Mouse (Mus musculus): ENCODE data around the gene Zbtb43. TPM values are rescaled to one million over a fixed set of nuclear protein-coding genes. Genes with fewer than 3 reads are reported as not detected.

Gene Zbtb43
- polyA plus RNA-seq, 1 experiment = 5.6 TPM

DNA sequence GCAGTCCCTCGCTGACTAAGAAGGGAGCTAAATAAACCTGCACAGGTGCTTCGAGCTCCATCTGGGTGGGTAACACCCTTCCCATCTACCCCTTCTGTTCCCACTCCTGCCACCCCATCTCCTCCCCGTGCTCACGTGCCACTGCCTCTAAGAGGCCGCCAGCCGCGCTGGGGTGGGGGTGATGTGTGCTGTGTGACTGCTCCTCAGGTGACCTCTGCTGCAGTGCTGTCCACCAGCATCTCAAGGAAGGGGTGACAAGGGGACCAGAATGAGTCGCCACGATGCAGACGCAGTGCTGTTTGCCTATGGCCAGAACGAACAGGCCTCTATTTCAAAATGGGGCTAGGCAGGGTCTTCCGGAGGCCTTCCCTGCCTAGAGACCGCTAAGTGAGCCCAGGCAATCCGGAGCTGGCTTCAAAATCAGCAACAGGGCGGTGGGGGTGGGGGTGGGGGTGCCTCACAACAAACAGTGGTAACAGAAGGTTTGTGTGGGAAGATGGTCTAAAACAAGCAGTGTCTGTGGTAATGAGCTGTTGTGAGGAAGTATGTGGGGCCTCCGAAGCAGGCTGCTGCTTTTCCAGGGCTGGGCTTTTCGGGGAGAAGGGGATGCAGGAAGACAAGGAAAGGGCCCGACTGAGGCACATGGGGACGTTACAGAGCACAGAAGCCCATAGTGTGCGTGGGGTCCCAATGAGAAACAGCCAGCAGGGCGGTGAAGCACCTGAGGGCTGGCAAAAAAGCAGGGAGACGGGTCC is 19.1 kb downstream of the Zbtb43 start:
- DNase-seq (ENCODE audit: low read depth in 1 of 2, low spot score in 2 of 2) = no peak
- Histone ChIP-seq H3K27ac (ENCODE audit: insufficient read depth, low read length) (no peak overlapping the region), H3K36me3 (ENCODE audit: control insufficient read depth, insufficient read depth, low read length) (peaks cover 22% of the 10 kb centered on the region), H3K4me1 (ENCODE audit: control insufficient read depth, insufficient read depth, insufficient read length) (no peaks in the 10 kb centered on the region), H3K27me3 (ENCODE audit: control insufficient read depth, insufficient read depth, low read length) (no peaks in the 10 kb centered on the region), H3K4me3 (ENCODE audit: extremely low read depth, insufficient read depth, insufficient read length) (no peak overlapping the region)
- TF ChIP-seq CTCF (IDR thresholded peaks at IDR 0.05; ENCODE audit: extremely low read depth, insufficient read depth, insufficient read length, insufficient replicate concordance) = no peak
- 94% methylated on average over 22 of the region's 22 CpGs for WGBS

DNA sequence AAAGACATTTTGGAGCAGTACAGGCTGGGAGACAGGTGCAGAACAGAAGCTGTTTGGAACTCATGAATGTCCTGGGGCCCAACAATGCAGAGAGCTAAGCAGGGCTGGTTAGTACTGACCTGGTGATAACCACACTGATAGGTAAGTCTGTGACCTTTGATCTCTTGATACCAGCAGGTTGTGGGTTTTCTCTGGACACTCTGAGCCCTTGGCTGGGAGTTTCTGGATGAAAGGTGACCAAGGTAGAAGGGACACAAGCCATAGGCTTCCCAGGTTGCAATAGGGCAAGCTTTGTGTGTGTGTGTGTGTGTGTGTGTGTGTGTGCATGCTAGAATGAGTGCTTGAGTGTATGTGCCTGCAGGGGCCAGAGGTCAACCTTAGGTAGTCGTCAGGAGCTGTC is 21.6 kb downstream of the Zbtb43 start:
- Histone ChIP-seq H3K4me1 (ENCODE audit: control insufficient read depth, insufficient read depth, insufficient read length) (no peaks in the 10 kb centered on the region), H3K4me3 (ENCODE audit: extremely low read depth, insufficient read depth, insufficient read length) (no peak overlapping the region), H3K27ac (ENCODE audit: insufficient read depth, low read length) (no peak overlapping the region), H3K27me3 (ENCODE audit: control insufficient read depth, insufficient read depth, low read length) (no peaks in the 10 kb centered on the region), H3K36me3 (ENCODE audit: control insufficient read depth, insufficient read depth, low read length) (peaks cover 10% of the 10 kb centered on the region)
- TF ChIP-seq POLR2A (IDR thresholded peaks at IDR 0.05; ENCODE audit: low read depth, low read length) (no peak), CTCF (IDR thresholded peaks at IDR 0.05; ENCODE audit: extremely low read depth, insufficient read depth, insufficient read length, insufficient replicate concordance) (no peak)
- WGBS = 86% methylated on average over 1 of the region's 1 CpGs
- DNase-seq (ENCODE audit: low read depth in 1 of 2, low spot score in 2 of 2) = no peak

DNA sequence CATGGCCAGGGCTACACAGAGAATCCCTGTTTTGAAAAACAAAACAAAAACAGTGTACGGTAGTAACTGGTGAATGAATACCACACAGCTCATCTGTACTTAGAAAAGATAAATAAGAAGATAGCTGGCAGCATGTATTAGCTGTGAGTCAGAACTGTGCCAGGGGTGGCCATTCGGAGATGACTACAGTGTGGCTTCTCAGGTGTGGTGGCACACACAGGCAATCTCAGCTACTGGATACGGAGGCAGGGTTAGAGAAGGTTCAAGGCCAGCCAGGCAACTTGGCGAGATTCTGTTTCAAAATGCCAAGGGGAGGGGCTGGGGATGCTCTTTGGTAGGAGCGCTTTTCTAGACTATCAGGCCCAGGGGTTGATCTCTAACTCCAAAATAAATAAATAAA is 22.6 kb downstream of the Zbtb43 start:
- H3K27ac ChIP-seq (ENCODE audit: insufficient read depth, low read length) = no peak overlapping the region
- no peaks in the 10 kb centered on the region for H3K27me3 ChIP-seq (ENCODE audit: control insufficient read depth, insufficient read depth, low read length)
- no peaks in the 10 kb centered on the region for H3K4me1 ChIP-seq (ENCODE audit: control insufficient read depth, insufficient read depth, insufficient read length)
- TF ChIP-seq CTCF (IDR thresholded peaks at IDR 0.05; ENCODE audit: extremely low read depth, insufficient read depth, insufficient read length, insufficient replicate concordance) = no peak
- TF ChIP-seq POLR2A (IDR thresholded peaks at IDR 0.05; ENCODE audit: low read depth, low read length) = no peak
- 94% methylated on average over 5 of the region's 5 CpGs for WGBS
- H3K4me3 ChIP-seq (ENCODE audit: extremely low read depth, insufficient read depth, insufficient read length) = no peak overlapping the region
- H3K36me3 ChIP-seq (ENCODE audit: control insufficient read depth, insufficient read depth, low read length) = peaks cover 8% of the 10 kb centered on the region
- DNase-seq (ENCODE audit: low read depth in 1 of 2, low spot score in 2 of 2) = no peak

DNA sequence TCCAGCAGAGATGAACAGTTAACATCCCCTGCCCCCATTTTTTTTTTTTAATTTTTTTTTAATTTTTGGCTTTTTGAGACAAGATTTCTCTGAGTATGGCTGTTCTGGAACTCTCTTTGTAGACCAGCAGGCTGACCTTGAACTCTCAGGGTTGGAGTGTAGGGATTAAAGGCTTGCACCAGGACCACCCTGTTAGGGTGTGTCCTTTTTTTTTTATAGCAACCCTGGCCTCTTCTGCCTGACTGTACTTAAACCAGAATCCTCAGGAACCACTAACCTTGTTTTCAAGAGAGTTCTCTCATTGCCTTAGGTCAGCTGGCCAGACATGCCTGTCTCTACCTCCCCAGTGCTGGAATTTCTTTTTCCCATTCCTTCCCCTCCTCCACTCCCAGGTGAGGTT is 23.5 kb downstream of the Zbtb43 start:
- TF ChIP-seq CTCF (IDR thresholded peaks at IDR 0.05; ENCODE audit: extremely low read depth, insufficient read depth, insufficient read length, insufficient replicate concordance) (no peak), POLR2A (IDR thresholded peaks at IDR 0.05; ENCODE audit: low read depth, low read length) (no peak)
- Histone ChIP-seq H3K27me3 (ENCODE audit: control insufficient read depth, insufficient read depth, low read length) (no peaks in the 10 kb centered on the region), H3K4me3 (ENCODE audit: extremely low read depth, insufficient read depth, insufficient read length) (no peak overlapping the region), H3K27ac (ENCODE audit: insufficient read depth, low read length) (no peak overlapping the region), H3K4me1 (ENCODE audit: control insufficient read depth, insufficient read depth, insufficient read length) (no peaks in the 10 kb centered on the region), H3K36me3 (ENCODE audit: control insufficient read depth, insufficient read depth, low read length) (peaks cover 5% of the 10 kb centered on the region)
- no peak for DNase-seq (ENCODE audit: low read depth in 1 of 2, low spot score in 2 of 2)

DNA sequence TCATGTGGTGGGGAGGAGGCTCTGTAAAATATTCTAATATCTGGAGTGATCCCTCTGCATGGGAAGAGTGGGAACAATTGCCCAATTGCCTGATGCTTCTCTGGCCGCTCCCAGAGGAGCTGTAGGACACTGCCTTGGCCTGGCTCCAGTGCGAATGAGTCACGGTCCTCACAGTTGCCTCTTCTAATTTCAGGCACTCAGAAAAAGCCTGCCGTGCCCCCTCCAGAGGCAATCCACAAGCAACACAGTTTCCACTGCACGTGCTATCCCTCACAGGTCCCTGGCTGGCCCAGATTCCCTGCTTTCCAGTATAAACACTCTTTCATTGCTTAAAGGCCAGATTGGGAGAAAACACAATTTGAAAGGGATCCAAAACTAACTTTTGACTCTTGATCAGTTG is 24.0 kb downstream of the Zbtb43 start:
- Histone ChIP-seq H3K4me3 (ENCODE audit: extremely low read depth, insufficient read depth, insufficient read length) (no peak overlapping the region), H3K4me1 (ENCODE audit: control insufficient read depth, insufficient read depth, insufficient read length) (no peaks in the 10 kb centered on the region), H3K27ac (ENCODE audit: insufficient read depth, low read length) (no peak overlapping the region), H3K36me3 (ENCODE audit: control insufficient read depth, insufficient read depth, low read length) (peaks cover under 1% of the 10 kb centered on the region), H3K27me3 (ENCODE audit: control insufficient read depth, insufficient read depth, low read length) (no peaks in the 10 kb centered on the region)
- no peak for TF ChIP-seq POLR2A (IDR thresholded peaks at IDR 0.05; ENCODE audit: low read depth, low read length)
- no peak for TF ChIP-seq CTCF (IDR thresholded peaks at IDR 0.05; ENCODE audit: extremely low read depth, insufficient read depth, insufficient read length, insufficient replicate concordance)
- DNase-seq (ENCODE audit: low read depth in 1 of 2, low spot score in 2 of 2) = no peak
- 88% methylated on average over 5 of the region's 5 CpGs for WGBS

DNA sequence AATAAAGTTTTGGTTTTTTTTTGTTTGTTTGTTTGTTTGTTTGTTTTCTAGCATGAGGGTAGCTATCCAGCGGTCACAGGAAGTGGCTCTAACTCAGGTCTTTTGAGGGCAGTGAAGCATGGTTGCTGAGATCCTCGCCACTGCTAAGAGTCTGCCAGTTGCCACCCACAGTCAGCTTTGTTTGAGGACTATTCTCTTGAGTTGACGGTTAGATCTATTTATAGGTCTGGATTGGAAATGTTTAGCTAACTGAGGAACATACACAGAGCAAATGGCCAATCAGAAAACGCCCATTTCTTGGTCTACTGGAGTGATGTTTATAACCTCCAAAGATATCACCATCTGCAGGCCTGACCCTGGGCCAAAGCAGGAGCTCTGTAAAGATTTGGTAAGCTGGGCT is 25.7 kb downstream of the Zbtb43 start:
- no peak for DNase-seq (ENCODE audit: low read depth in 1 of 2, low spot score in 2 of 2)
- WGBS = 32% methylated on average over 4 of the region's 4 CpGs
- H3K27ac ChIP-seq (ENCODE audit: insufficient read depth, low read length) = no peak overlapping the region
- no peaks in the 10 kb centered on the region for H3K27me3 ChIP-seq (ENCODE audit: control insufficient read depth, insufficient read depth, low read length)
- TF ChIP-seq CTCF (IDR thresholded peaks at IDR 0.05; ENCODE audit: extremely low read depth, insufficient read depth, insufficient read length, insufficient replicate concordance) (no peak), POLR2A (IDR thresholded peaks at IDR 0.05; ENCODE audit: low read depth, low read length) (no peak)
- no peaks in the 10 kb centered on the region for H3K36me3 ChIP-seq (ENCODE audit: control insufficient read depth, insufficient read depth, low read length)
- H3K4me3 ChIP-seq (ENCODE audit: extremely low read depth, insufficient read depth, insufficient read length) = no peak overlapping the region
- no peaks in the 10 kb centered on the region for H3K4me1 ChIP-seq (ENCODE audit: control insufficient read depth, insufficient read depth, insufficient read length)

DNA sequence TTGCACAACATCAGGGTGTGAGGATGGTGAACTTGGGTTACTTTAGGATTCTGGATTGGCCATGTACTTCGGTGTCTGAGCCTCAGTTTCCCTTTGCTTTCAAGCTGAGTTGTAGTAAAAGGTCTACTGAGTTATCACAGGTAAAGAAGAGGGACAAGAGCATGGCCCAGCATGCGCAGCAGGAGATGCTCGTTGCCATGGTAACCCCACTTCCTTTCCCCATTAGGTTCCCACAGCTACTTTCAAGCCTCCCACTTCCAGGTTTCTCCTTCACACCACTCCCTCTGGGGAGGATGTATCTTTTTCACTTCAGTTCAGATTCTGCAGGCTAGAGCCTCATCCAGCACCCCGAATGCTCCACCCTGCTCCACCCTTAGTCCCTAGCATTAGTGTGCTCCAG is 27.5 kb downstream of the Zbtb43 start:
- no peak for TF ChIP-seq CTCF (IDR thresholded peaks at IDR 0.05; ENCODE audit: extremely low read depth, insufficient read depth, insufficient read length, insufficient replicate concordance)
- no peak for TF ChIP-seq POLR2A (IDR thresholded peaks at IDR 0.05; ENCODE audit: low read depth, low read length)
- Histone ChIP-seq H3K27ac (ENCODE audit: insufficient read depth, low read length) (no peak overlapping the region), H3K36me3 (ENCODE audit: control insufficient read depth, insufficient read depth, low read length) (no peaks in the 10 kb centered on the region), H3K4me3 (ENCODE audit: extremely low read depth, insufficient read depth, insufficient read length) (no peak overlapping the region), H3K4me1 (ENCODE audit: control insufficient read depth, insufficient read depth, insufficient read length) (no peaks in the 10 kb centered on the region), H3K27me3 (ENCODE audit: control insufficient read depth, insufficient read depth, low read length) (no peaks in the 10 kb centered on the region)
- WGBS = 22% methylated on average over 4 of the region's 4 CpGs
- no peak for DNase-seq (ENCODE audit: low read depth in 1 of 2, low spot score in 2 of 2)
